Mouse (Mus musculus) lung, embryonic 16.5 days (tissue): ENCODE measurements at regions not wholly inside any gene's neighbourhood (a gene's known extent, or its start where the extent isn't known, plus 50 kb on each side); places are given as distances from the start of the nearest gene placed in this dataset.

Experiments
- ATAC-seq: fragments of 200-750 bp; cut with Nextera tagmentation; 2 replicates; pipeline ENCODE4 v1.8.0; 2017; ENCODE audit warnings: low read depth, mild to moderate bottlenecking, moderate library complexity
- H3K27ac ChIP-seq: fragments of 300-500 bp; sonication (generic); 2 replicates; pipeline ENCODE4 v1.5.1; 2014; ENCODE audit warnings: mild to moderate bottlenecking, control low read depth, low read length
- H3K27me3 ChIP-seq: fragments of 300-500 bp; sonication (generic); 2 replicates; pipeline ENCODE4 v1.6.1; 2014; ENCODE audit warnings: low read depth, low read length, mixed read lengths; ENCODE audit not compliant: control insufficient read depth, insufficient read depth
- H3K36me3 ChIP-seq: fragments of 300-500 bp; sonication (generic); 2 replicates; pipeline ENCODE4 v1.6.1; 2014; ENCODE audit warnings: low read length; ENCODE audit not compliant: control insufficient read depth, insufficient read depth
- H3K4me1 ChIP-seq: fragments of 300-500 bp; sonication (generic); replicated peaks from 2 replicates; pipeline ENCODE4 v1.6.1; 2014; ENCODE audit warnings: low read length, mixed read lengths; ENCODE audit not compliant: control insufficient read depth, insufficient read depth
- H3K4me2 ChIP-seq: fragments of 300-500 bp; sonication (generic); 2 replicates; pipeline ENCODE4 v1.6.1; 2014; ENCODE audit warnings: low read depth, low read length, control low read depth
- H3K4me3 ChIP-seq: fragments of 300-500 bp; sonication (generic); 2 replicates; pipeline ENCODE4 v1.5.1; 2014; ENCODE audit warnings: mild to moderate bottlenecking, low read length, control low read depth
- H3K9ac ChIP-seq: fragments of 300-500 bp; sonication (generic); 2 replicates; pipeline ENCODE4 v1.6.1; 2014; ENCODE audit warnings: low read length, control low read depth
- H3K9me3 ChIP-seq: fragments of 300-500 bp; sonication (generic); 2 replicates; pipeline ENCODE4 v1.6.1; 2016; ENCODE audit warnings: low read length; ENCODE audit not compliant: control insufficient read depth
- WGBS: fragments of 180-500 bp; shearing (Covaris S2); extraction: QIAGEN DNeasy Blood & Tissue Kit; methylation state at CpG from one replicate; pipeline ENCODE4 v1.1.7; 2014; 5-methylcytosine and 5-hydroxymethylcytosine counted together

- no peak for ATAC-seq
- no peak overlapping the region for H3K4me3 ChIP-seq
- H3K36me3 ChIP-seq: no peaks in the 10 kb centered on the region
- H3K4me1 ChIP-seq: no peaks in the 10 kb centered on the region
- no peaks in the 10 kb centered on the region for H3K27me3 ChIP-seq
- no peak overlapping the region for H3K27ac ChIP-seq
- 56% methylated on average over 2 of the region's 2 CpGs for WGBS
- H3K4me2 ChIP-seq: no peak overlapping the region
- no peaks in the 10 kb centered on the region for H3K9me3 ChIP-seq
- H3K9ac ChIP-seq: no peak overlapping the region
Measured at GRCm38 (mm10) chr1:24943451-24943850, 265.0 kb downstream of the Lmbrd1 start.

- no peaks in the 10 kb centered on the region for H3K27me3 ChIP-seq
- no peaks in the 10 kb centered on the region for H3K4me1 ChIP-seq
- H3K27ac ChIP-seq: no peak overlapping the region
- H3K4me2 ChIP-seq: no peak overlapping the region
- no peaks in the 10 kb centered on the region for H3K9me3 ChIP-seq
- ATAC-seq: no peak
- H3K36me3 ChIP-seq: no peaks in the 10 kb centered on the region
- H3K9ac ChIP-seq: no peak overlapping the region
- H3K4me3 ChIP-seq: no peak overlapping the region
- 55% methylated on average over 2 of the region's 2 CpGs for WGBS
Measured at GRCm38 (mm10) chr1:24972681-24973080, 294.3 kb downstream of the Lmbrd1 start.

- no peaks in the 10 kb centered on the region for H3K9me3 ChIP-seq
- H3K27ac ChIP-seq: peak overlapping the region; percentile 39
- no peak overlapping the region for H3K9ac ChIP-seq
- peak; percentile 61 for ATAC-seq
- no peaks in the 10 kb centered on the region for H3K27me3 ChIP-seq
- no peak overlapping the region for H3K4me2 ChIP-seq
- no peaks in the 10 kb centered on the region for H3K36me3 ChIP-seq
- H3K4me3 ChIP-seq: no peak overlapping the region
- peaks cover 4% of the 10 kb centered on the region; the same call in 1 of the 2 replicates for H3K4me1 ChIP-seq
- 21% methylated on average over 8 of the region's 8 CpGs for WGBS
Measured at GRCm38 (mm10) chr1:25008456-25009169, 330.2 kb downstream of the Lmbrd1 start.

GRCm38 (mm10) chr1:25012754-25013153, 334.3 kb downstream of the Lmbrd1 start:
- no peaks in the 10 kb centered on the region for H3K36me3 ChIP-seq
- no peak overlapping the region for H3K4me3 ChIP-seq
- WGBS: 74% methylated on average over 1 of the region's 1 CpGs
- H3K4me1 ChIP-seq: peaks cover 4% of the 10 kb centered on the region; the same call in 1 of the 2 replicates
- no peaks in the 10 kb centered on the region for H3K9me3 ChIP-seq
- no peak overlapping the region for H3K4me2 ChIP-seq
- H3K27ac ChIP-seq: no peak overlapping the region
- no peak for ATAC-seq
- H3K9ac ChIP-seq: no peak overlapping the region
- no peaks in the 10 kb centered on the region for H3K27me3 ChIP-seq
